Mouse (Mus musculus): ENCODE results near the gene Eef1a2. TPM values are rescaled to one million over a fixed set of nuclear protein-coding genes. Genes with fewer than 3 reads are reported as not detected.

The Eef1a2 gene
- total RNA-seq, 2 experiments from 2014 or later = 1,480 to 1,577 TPM

DNA sequence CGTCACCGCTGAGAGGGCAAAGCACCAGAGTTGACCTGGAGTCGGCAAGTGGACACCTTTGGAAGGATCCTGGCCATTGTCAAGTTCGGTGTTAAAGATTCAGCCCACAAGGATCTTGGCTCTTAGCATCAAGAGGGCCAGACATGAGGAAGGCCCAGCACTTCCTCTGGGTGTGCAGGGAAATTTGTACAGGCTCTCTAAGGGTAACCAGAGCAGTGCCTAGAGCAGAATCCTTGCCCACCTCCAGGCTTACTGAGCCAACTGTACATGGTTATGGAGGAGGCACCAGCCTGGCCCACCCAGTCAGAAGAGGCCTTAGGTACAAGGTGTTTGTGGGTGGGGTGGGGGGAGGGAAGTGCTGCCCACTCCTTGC lies 21.4 kb downstream of the Eef1a2 start:
- intact Hi-C loops (cut with DNase I) = no loop called here
- no peak for DNase-seq

- DNase-seq = no peak
- intact Hi-C loops (cut with DNase I) = no loop called here
Observed at GRCm38 (mm10) chr2:181134591-181135445, 22.0 kb downstream of the Eef1a2 start, which contains the start of gene Kcnq2. Kcnq2 (minus strand) TSS chr2:181135300.

GRCm38 (mm10) chr2:181133837-181134590 lies 22.8 kb downstream of the Eef1a2 start:
- DNase-seq = no peak
- intact Hi-C loops (cut with DNase I) = no loop called here

DNA sequence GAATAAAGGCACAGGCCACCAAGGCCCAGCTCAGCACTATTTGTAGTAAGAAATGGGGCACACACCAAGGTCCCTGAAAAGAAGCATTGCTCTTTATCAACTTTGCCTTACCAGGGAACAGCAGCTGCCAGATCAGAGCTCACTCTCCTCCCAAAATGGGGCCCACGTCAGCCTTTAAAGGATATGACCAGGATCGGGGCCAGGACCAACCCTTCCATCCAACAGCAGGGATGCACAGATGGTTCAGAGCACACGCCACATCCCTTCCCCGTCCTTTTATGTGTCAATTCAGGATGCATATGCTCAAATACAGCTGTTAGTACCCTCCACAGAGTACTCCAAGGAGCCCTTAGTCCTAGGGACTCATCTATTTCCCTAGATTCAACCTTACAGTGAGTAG lies 26.6 kb downstream of the Eef1a2 start:
- intact Hi-C loops (cut with DNase I) = no loop called here
- no peak for DNase-seq

GRCm38 (mm10) chr2:181128963-181129362 lies 27.9 kb downstream of the Eef1a2 start:
- DNase-seq = no peak
- intact Hi-C loops (cut with DNase I) = no loop called here

GRCm38 (mm10) chr2:181127786-181128185 lies 29.0 kb downstream of the Eef1a2 start:
- no peak for DNase-seq
- intact Hi-C loops (cut with DNase I) = no loop called here

GRCm38 (mm10) chr2:181125726-181126455 lies 30.9 kb downstream of the Eef1a2 start:
- DNase-seq = no peak
- intact Hi-C loops (cut with DNase I) = no loop called here

GRCm38 (mm10) chr2:181122642-181123041 lies 34.2 kb downstream of the Eef1a2 start:
- DNase-seq = no peak
- intact Hi-C loops (cut with DNase I) = no loop called here

DNA sequence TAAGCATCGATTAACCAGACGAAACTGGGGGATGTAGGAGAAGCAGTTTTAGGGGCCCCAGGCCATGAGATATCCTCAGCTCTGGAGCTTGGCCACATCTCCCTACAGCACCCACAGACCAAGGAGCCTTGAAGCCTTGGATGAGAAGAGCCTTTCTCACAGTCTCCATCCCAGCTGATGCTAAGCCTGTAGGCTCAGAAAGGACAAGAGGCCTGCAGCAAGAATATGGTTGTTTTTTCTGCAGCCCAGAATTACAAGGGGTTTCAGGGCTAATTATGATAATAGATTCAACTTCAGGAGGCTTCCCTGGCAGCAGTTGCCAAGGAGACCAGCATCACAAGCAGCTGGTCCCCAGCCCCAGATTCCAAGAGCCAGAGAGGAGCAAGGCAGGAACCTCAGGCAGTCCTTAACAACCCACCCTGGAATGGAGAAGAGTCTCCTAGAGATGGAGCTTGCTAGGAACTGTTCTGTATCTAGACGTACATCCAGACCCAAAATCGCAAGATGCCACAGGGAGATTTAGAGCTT lies 35.8 kb downstream of the Eef1a2 start:
- intact Hi-C loops (cut with DNase I) = no loop called here
- no peak for DNase-seq

DNA sequence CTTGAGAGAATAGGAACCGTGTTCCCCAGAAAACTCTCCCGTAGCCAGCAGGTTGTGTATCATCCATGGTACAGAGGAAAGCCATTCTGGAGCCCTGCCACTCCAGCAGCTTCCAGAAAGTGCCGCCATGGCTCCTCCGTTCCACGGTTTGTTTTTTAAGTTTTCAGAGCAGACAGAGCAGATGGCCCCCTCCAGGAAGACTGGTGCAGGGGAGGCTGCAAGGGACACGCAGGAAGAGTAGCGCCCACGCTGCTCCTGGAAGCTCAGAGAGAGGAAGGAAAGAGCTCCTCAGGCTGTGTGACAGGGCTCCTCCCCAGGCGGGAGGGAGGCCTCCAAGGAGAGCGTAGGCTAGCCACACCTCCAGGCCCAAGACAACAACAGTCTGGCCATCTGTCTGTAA lies 36.9 kb downstream of the Eef1a2 start:
- no peak for DNase-seq
- intact Hi-C loops (cut with DNase I) = no loop called here

- no peak for DNase-seq
- intact Hi-C loops (cut with DNase I) = no loop called here
Observed at GRCm38 (mm10) chr2:181116436-181116835, 40.4 kb downstream of the Eef1a2 start.

- DNase-seq = no peak
- intact Hi-C loops (cut with DNase I) = no loop called here
Observed at GRCm38 (mm10) chr2:181115367-181115766, 41.4 kb downstream of the Eef1a2 start.

DNA sequence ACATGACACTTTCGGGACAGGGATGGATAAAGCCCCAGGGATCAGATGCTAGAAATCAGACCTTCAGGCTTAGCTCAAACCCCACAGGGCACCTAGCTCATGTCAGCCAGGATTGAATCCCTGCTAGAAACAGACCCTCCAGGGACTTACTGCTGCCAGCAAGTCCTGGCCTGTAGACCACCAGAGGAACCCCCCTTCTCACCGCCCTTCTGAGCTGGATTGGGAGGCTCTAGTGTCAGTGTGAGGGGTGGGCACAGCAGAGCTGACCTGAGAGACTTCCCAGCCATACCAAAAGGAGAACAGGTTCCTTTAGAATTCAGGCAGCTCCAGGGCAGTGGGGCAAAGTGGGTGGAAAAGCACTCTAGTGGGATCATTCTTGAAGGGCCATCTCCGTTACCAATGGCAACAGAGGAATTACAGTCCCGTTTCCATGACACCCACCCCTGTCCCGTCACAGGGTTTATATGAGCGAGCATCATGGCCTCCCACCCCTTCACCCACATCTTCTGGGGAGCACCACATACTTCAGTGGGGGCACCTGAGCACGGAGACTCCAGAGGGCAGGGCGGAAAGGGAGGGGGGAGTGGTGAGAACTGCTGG lies 43.0 kb downstream of the Eef1a2 start:
- intact Hi-C loops (cut with DNase I) = no loop called here
- no peak for DNase-seq

GRCm38 (mm10) chr2:181111665-181112064 lies 45.1 kb downstream of the Eef1a2 start:
- intact Hi-C loops (cut with DNase I) = no loop called here
- DNase-seq = no peak

DNA sequence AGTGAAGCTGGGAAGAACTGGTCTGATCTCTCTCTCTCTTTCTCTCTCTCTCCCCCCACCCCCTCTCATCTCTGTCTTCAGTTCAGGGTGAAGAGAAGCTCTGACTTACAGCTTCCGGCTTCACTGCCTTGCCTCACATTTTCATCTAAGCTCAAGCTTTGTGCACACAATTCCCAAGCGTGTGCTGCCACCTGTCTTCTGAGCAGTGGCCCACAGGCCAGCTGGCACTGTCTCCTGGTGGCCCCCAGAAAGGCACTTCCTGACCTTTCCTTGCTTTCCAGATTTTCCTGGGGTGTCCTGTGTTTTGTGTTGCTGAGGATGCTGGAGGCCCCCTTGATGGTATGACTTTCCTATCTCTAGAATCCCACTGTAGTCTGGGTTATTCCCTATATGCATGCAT lies 52.7 kb downstream of the Eef1a2 start:
- intact Hi-C loops (cut with DNase I) = no loop called here
- DNase-seq = no peak

DNA sequence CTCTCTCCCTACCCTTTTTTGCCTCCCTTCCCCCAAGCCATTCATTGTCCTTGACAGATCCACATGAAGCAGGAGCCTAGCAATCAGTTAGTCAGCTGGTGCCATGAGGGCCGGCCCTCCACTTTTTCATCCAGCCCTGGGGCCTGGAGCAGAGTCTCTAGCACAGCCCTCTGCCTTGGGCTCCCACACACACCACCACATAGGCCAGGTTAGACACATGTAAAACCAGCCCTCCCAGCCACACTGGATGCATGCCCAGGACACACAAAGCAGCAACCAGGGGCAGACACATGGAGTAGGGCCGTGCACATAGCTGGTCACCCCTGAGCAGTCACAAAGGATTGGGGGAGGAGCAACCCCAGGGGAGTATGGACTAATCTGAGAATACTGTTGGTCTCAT lies 54.7 kb downstream of the Eef1a2 start:
- intact Hi-C loops (cut with DNase I) = no loop called here
- no peak for DNase-seq

DNA sequence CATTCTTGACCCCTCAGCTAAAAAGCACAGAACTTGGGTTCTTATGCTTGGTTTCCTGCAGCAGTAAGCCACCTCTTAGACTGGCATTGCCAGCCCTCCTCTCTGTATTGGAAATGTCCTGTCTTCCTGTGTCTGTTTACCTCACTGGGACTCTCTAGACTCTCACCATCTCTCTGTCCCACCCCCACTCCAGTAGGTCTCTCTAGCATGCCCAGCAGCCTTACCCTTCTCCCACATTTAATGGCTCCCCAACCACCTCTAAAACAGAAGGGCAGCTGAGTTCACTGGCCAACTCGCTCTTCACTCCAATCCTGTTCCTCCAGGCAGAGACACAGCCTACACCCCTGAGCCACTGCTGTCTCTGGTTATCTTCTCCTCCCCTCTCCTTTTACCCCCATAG lies 55.2 kb downstream of the Eef1a2 start:
- no peak for DNase-seq
- intact Hi-C loops (cut with DNase I) = no loop called here

- DNase-seq = no peak
- intact Hi-C loops (cut with DNase I) = no loop called here
Observed at GRCm38 (mm10) chr2:181100087-181100486, 56.7 kb downstream of the Eef1a2 start.
